Mouse (Mus musculus): ENCODE measurements around the gene Meltf.

The Meltf gene

DNA sequence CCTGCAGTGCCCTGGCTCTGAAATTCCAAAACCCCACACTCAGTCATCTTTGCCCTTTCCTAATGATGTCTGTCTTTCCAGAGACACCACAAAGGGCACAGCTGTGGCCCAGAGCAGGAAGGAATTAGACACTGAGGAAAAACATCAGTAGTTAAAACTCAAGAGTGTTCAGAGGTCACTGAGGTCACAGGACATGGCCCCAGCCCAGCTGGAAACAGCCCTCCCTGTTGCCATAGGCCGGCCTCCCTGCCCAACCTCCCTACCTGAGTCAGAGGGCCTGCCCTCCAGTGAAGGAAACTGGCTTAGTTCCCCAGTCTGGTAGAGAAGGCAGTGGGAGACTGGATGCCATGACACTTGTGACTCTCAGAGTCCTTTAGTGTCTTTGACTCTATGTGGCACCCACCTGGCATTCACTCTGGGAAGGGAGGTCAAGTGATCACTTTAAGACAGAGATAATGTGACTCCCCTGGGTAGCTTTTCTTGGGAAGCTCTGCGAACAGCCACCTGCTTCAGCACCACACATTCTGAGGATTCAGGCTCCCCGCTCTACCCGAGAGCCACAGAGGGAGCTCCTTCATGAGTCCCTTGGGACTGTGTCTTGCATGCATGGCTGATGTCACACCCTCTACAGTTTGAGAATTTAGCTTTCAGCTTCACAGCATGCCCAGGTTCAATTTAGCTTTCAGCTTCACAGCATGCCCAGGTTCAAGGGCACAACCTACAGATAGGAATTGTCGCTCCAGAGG is 15.0 kb downstream of the Meltf start:
- in situ Hi-C loops (cut with MboI, MseI): no loop called here

DNA sequence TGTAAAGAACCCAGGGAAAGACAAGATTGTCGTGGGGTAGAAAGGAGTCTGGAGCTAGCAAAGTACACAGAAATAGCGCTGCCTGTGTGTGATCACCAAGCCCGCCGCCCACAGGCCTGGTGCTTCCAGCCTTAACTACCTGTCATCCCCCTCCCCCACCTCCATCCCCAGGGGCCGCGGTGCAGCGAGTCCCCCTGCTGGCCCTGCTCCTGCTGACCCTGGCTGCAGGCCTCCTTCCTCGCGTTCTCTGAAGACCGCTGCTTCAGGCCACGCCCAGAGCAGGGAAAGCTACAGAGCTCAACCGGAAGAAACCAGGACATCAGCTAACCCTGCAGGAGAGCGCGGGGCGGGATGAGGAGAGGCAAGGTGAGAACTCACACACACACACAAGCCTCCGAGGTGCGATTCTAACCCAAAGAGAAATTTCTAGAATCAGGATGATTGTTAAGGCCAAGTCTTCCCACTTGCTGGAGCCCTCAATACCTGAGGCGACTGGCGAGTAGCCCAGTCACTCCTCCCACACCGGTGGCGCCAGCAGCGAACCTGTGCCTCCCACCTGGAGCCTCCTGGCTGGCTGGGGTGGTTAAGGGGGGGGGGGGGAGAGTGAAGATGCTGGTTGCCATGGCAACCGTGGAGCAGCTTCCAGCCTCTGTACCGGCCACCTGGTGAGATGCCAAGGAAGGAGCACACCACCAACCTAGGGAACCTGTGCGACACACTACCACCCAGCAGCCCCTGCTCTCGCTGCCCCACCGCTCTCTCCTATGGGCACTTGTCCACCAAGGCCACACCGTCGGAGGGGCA is 18.6 kb downstream of the Meltf start:
- in situ Hi-C loops (cut with MboI, MseI): no loop called here

DNA sequence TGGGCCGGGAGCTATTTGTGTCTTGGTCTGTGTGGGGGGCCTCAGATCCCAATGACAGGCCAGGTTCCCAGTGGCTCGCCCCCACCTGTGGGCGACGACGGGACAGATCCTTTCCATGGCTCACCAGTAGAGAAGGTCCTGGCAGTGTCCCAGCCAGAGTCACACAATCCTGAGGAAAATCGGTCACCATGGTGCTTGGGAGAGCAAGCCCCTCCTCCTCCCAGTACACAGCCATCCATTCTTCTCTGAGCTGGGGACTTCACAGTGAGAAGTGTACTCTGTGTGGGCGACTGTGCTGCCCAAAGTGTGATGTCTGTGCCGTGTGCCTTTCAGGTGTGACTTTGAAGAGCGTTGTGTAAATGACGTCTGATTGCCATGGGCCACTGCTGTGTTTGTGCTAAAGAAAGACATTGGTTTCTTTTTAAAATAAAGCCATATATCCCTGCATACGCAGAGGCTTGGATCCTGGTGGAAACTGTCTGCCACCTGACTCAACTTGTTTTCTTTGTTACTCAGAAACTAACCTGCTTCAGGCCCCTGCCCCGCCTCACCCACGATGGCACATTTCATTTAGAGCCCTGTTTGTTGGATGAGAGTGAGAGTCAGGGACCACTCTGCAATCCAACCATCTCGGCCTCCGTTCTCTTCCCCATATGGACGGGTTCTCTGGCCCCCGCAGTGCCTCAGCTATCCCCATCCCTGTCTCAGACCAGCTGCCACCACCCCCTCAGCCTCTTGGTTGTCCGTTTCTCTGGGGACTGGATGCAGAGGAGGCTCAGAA is 20.1 kb downstream of the Meltf start:
- in situ Hi-C loops (cut with MboI, MseI): no loop called here

DNA sequence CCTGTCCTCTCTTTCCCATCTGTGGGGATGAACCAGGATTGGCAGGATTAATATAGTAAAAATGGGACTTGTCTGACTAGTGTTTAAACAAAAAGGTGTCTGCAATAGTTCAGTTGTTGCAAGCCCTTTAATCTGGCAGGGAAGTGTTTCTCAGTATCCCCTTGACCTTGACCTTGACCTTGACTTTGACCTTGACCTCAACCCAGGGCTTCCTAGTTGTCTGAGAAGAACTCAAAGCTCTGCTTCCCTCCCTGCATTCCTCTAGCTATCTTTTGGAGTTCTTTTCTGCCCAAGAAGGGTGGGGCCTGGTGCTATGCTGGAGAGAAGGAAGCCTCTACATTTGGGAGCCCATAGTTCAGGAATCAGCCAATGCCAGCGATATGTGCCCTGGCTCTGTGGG is 23.3 kb downstream of the Meltf start:
- in situ Hi-C loops (cut with MboI, MseI): no loop called here

DNA sequence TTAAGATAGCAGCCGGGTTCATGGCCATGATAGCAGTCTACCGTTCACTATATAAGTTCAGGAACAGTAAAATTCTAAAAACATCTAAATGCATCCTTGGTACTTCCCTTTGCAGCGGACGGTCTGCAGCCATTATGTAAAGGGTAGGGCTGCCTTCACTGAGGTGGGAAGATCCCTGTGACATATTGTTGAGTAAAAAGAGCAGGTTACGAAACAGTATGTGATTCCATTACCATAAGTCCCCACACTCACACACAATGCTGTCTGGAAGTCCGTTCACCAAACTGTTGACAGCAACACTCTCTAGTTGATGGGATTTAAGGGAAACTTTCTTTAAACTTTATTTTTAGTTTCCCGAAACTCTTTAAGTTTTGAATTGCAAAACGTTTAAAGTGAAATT is 24.6 kb downstream of the Meltf start:
- in situ Hi-C loops (cut with MboI, MseI): no loop called here

DNA sequence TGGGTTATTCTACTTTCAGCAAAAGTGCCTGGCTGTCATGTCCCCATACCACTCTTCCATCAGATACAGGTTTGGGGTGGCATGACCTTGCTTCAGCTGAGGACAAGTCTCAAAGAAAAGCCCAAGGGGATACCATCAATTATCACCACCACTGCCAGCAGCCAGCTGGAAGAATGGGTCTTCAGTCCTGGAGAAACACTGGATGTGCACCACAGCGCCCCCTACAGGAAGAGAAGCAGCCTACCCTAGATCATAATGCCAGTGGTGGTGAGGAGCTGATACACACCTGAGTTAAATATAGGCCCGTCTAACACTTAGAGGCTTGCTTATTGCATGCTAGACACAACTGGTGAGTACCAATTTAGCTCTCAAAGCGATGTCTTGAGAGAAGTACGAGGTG is 26.7 kb downstream of the Meltf start:
- in situ Hi-C loops (cut with MboI, MseI): no loop called here

DNA sequence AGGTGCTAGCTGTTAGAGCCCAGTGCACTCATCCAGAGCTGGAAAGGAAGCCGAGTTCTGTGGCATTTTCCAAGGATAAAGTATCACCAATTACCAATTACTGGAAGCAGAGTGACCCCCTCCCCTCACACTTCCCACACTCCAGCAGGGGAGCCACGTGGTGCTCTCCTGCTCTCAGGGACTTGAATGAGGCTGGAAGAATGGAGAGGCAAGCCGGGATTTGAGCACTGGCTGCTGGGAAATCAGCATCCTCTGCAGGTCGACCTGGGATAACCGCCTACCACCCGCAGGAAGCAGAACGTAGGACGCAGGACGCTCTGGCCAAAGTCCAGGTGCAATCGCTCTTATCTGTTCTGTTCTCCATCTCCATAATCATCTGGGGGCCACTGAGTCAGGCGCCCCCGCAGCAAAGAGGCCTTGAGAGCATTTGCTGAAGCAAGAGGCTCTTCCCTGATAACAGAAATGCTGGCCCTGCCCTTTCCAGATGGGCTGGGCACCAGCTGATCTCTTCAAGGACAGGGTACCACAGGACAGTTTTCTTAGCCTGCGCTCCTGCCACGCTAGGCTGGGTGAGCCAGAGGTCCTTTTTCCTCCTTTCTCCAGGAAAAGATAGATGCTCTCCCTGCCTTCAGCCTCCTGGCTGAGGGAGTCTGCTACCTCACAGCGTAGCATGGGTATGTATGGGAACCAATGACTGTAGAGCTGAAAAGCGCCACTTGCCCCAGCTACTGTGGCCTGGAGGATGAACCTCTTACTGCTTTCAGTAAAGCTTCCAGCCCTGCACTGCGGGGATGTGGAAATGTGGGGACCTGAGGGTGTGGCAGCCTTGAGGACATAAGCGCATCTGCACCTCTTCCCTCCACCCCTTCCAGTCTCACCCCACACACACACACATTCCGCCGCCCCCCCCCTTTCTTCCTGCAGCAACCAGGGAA is 27.5 kb downstream of the Meltf start:
- in situ Hi-C loops (cut with MboI, MseI): no loop called here

DNA sequence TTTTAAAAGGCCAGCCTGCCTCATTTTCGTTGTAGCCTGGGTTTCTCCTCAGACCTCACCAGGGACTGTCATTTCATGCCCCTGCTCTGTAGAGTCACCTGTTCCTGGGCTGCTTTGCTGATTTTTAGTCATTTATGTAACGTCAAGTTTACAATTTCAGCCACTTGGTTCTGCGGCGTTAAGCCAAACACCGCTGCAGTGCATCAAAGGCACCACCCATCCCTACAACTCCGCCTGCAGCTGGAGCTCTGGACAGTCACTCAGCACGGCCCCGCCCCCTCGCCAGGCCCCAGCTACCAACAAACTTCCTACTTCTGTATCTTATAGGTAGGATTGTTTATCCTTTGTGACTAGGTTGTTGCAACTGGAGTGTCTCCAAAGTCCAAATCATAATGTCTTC is 28.3 kb downstream of the Meltf start:
- in situ Hi-C loops (cut with MboI, MseI): no loop called here

DNA sequence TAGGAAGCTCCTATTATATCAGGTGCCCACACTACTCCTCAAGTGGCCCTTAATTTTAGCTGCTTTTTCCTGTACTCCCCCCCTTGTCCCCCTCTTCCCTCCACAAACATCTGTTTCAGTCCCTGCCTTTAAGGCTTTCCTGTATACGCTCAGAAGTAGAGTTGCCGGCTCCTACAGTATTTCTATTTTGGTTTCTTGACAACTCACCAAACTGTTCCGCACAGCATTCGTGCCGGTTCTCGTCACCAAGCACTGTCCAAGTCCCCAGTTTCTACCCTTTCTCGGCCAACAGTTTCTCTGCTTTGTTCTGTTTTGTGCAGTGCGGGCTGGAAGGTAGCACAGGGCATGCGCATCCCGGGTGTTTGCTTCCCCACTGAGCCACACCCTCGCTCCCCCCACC is 30.3 kb downstream of the Meltf start:
- in situ Hi-C loops (cut with MboI, MseI): no loop called here

DNA sequence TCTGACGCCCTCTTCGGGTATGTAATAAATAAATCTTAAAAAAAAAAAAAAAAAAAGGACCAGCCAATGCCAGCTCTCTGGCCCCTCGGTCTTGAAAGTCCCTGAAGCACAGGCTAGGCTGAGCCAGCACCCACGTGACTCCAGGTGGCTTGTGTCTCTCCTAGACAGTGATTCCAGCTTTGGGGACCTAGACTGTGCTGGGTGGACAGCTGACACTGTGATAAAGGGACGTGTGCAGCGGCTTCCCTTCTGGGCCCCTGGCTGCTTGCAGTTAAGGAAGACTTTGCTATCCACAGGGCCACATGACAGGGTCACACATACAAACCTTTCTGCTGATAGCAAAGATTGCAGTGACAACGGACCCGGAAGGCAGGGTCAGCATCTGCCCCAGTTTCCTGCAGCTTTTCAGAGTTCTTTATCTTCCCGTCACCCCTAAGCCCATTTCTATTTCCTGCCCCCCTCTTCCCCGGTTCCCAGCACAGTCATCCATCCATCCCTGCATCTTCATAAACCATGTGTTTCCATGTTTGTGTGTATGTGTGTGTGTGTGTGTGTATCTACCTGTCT is 31.8 kb downstream of the Meltf start:
- in situ Hi-C loops (cut with MboI, MseI): no loop called here

DNA sequence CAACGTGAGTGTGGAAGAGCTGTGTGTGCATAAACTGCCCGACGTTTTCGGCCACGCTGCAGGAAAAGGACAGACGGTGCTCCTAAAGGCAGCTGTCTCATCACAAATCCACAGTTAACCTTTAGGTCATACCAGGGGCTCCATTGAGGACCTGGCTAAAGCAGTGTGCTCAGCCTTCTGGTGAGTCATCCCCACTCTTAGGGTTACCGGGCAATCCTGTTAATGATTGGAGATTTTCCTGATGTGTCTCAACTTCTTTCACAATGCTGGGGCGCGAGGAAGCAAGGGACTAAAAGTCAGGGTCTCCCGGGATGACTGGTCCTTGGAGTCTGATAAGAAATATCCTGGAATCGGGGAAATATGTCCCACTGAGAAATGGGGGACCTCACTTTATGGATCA is 39.2 kb downstream of the Meltf start:
- in situ Hi-C loops (cut with MboI, MseI): no loop called here

DNA sequence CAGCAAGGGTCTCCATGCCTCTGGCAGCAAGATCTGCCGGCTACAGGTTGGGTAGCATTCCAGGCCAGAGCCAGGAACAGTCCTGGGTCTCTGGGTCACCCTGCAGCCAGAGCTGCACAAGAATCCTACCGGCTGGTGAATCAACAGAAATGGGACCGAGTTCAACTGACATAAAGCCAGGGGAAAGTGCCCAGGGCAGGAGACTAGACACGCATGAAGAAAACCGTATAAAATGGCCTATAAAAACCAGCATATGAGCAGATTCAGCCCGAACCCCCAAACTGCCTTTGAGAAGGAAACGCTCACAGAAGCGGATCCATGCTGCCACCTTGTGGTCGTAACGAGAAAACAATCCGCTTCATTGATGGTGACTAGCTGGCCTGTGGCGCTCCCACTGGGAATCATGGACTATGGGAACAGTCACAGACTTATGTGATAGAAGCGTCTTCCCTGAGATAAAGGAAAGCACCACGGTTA is 39.7 kb downstream of the Meltf start:
- in situ Hi-C loops (cut with MboI, MseI): no loop called here

DNA sequence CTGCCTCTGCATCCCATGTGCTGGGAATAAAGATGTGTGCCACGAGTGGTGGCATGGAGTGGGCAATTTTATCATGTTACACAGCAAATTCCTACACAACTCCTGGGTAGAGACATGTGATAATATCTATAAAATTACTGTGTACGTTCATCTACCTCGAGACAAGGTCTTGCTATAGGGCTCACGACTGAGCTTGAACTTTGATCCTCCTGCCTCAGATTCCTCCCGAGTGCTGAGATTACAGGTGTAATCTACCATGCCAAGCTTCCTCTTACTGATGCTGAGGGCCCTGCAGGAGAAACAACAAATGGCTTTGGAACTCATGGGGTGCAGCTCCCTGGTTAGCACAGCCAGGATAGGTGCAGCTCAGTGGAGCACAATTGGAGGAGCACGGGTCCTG is 45.8 kb downstream of the Meltf start:
- in situ Hi-C loops (cut with MboI, MseI): no loop called here

DNA sequence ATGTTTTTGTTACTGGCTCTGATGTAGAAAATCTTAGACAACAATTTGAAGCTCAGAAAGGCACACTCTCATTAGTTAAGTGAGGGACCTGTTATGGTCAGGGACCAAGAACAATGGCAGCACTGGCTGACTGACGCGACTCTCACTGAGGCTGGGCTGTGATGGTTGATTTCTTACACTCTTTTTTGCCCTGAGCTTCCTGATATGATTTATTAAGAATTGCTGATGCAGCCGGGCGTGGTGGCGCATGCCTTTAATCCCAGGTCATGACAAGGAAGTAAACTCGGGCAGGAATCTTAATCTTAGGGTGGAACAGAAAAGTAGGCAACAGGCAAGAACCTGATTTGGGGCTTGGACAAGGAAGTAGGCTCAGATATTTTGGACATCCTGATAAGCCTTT is 47.5 kb downstream of the Meltf start:
- in situ Hi-C loops (cut with MboI, MseI): no loop called here

DNA sequence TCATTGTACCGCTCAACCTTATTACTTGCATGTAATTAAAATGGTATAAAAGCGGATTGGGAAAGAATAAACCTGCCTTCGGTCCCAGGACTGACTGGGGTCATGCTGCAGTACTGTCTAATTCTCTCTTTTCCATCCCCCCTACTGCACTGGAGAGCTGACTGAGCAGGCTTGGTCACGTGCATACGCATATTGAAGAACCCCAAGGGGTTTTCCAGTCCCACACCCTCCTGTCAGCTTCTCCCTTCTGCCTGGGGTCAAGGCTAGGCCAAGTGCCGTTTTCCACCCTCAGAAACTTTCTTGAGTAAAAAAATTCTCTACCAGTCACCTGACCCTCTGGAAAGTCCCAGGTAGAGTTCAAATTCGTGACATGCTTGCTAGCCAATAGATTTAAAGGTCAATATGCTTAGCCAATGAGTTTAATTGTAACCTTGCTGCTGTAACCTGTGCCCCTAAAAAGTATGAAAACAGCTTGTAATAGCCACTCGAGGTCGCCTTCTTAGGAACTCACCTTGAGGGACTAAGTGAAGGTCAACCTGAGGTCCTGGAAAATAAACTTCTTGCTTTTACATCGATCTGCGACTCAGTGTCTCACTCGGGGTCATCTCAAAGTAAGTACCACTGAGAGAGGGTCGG is 48.1 kb downstream of the Meltf start:
- in situ Hi-C loops (cut with MboI, MseI): no loop called here

DNA sequence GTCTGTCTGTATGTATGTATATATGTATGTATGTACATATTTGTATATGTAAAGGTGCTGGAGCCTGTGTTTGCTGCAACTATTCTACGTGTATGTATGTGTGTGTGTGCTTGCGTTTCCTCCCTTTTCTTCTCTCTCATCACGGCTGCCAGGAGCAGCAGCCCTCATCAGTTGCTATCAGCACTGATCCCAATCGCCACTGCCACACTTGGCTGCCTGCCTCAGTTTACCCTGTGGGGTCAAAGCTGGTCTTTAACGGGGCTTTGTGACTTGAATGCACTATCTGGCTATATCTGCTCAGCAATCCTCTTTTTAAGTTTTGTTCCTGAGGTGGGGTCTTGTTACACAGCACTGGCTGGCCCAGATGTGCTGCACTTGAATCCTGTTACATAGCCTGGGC is 48.8 kb downstream of the Meltf start:
- in situ Hi-C loops (cut with MboI, MseI): no loop called here

DNA sequence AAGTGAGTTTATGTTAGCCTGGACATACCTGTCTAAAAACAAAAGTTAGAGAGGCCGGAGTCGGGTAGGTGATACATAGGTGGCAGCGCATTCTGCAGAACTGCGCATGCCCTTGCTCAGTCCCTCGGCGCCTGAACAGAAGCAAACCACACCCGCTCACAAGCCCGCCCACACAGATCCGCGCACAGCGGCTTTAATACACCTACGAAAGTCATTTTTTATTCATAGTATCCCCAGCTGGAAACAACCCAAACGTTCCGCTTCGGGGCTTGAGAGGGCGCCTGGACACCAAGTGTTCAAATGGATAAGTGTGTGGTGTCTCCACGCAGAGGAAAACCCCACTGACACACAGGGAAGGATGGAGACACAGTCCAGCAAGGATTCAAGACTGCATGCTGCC is 52.7 kb downstream of the Meltf start:
- in situ Hi-C loops (cut with MboI, MseI): no loop called here

DNA sequence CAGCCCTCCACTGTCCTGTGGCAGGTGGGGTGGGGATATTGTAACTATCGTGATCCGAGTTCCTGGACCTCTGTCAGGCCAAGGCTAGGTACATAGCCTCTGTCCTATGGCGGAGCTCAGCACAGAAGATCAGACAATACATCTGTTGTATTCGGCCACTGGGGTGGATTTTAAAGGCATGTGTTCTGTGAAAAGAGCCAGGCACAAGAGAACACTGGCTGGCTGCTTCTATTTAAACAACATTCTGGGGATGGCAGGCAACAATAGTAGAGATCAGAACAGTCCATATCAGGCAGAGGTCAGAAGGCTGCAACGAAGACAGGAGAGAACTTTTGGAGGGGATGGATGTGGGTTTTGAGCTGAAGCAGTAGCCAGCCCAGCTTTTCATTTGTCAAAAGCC is 53.6 kb downstream of the Meltf start:
- in situ Hi-C loops (cut with MboI, MseI): no loop called here

DNA sequence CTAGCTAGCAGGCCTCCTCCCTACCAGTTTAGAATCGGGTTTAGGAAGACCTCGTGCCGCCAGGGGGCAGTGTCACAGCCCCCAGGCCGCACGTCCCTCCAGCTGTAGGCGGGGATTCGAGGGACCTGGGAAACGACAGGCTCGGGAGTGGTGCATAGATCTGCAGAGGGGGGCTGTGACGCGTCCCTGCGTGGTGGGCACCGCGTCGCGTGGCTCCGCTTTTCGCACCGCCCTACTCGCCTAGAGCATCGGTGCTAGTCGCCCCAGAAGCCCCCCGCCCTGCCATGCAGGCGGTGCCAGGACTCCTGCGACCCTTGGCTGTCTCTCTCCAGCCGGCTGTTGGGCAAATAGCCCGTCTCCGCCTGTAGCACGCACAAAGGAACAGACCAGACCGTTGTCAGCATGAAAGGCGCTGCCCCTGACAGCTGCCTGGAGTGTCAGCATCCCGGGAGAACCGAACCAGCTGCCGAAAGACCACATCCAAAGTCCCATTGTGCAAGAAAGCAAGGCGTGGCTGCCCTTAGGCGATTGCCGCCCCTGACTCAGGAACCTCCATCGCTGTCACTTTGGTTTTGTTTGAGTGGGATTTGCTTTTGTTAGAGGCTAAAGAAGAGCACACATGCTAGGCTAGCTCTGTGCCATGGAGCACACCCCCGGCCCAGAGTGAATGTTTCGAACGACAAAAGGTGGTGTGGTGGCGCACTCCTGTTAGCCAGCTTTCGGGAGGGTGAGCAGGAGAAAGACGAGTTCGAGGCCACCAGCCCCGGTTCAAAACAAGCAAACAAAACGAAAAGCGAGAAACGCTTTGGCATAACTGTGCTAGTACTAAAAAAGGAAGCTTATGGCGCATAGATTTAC is 54.5 kb downstream of the Meltf start:
- in situ Hi-C loops (cut with MboI, MseI): no loop called here
